Mouse (Mus musculus): ENCODE measurements around the gene Ptafr. TPM values are rescaled to one million over a fixed set of nuclear protein-coding genes. Genes with fewer than 3 reads are reported as not detected.
"Not testable (repeated sequence)": the region's sequence is repeated elsewhere in the genome, so short reads cannot be mapped to it uniquely, and the experiment has no call there.

Gene Ptafr
- polyA plus RNA-seq, 1 experiment from 2014 or later = 0.27 TPM

DNA sequence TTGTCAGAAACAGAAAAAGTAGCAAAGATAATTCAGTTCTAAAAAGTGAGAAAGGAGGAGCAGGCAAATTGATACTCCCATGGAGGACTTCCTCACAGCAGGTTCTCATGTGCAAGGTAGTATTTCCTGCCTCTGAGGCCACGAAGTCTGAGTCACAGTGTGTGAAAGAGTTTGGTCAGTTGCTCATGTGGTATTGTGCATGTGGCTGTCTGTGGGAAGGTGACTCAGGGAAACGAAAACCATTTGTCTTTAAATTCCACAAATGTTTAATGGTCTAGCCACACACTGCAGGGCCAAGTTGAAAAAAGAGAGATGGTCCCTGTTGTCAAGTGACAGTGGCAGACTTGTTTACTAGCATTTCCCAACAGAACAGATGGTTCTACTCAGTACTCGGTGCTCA, 24.6 kb downstream of the Ptafr start:
- Histone ChIP-seq H3K4me3 (no peak overlapping the region), H3K27me3 (replicated peaks) (no peaks in the 10 kb centered on the region), H3K4me2 (no peak overlapping the region), H3K9me3 (replicated peaks) (no peaks in the 10 kb centered on the region), H3K9ac (no peak overlapping the region), H3K4me1 (replicated peaks) (0 out of 2 replicates have a peak, but pooled peaks cover 5% of the 10 kb centered on the region), H3K36me3 (no peaks in the 10 kb centered on the region), H3K27ac (ENCODE audit: poor library complexity, severe bottlenecking) (no peak overlapping the region)
- WGBS = 72% methylated on average over 3 of the region's 3 CpGs
- ATAC-seq (ENCODE audit: insufficient number of reproducible peaks, low FRiP score) = no peak

DNA sequence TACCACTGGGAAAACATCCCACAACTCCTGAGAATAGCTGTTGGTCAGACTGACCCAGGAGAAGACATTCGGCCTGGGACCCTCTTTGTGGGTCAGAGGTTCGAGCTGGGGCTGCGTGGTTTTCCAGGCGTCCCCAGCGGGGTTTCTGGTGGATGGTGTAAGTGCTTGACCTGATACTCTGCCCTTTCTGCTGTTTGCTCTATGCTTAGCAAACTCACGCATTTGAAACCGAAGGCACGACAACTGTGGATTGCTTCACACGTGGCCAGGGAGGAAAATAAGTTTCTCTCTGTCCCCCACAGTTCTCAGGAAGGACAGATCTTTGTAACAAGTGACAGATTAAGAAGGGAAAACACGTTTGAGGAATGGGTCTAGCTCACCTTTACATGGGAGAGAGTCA, 26.8 kb downstream of the Ptafr start:
- WGBS = 84% methylated on average over 10 of the region's 10 CpGs
- no peak overlapping the region for H3K4me3 ChIP-seq
- H3K4me1 ChIP-seq (replicated peaks) = peaks cover 12% of the 10 kb centered on the region
- no peak overlapping the region for H3K27ac ChIP-seq (ENCODE audit: poor library complexity, severe bottlenecking)
- ATAC-seq (ENCODE audit: insufficient number of reproducible peaks, low FRiP score) = no peak
- H3K4me2 ChIP-seq = no peak overlapping the region
- H3K27me3 ChIP-seq (replicated peaks) = no peaks in the 10 kb centered on the region
- no peaks in the 10 kb centered on the region for H3K9me3 ChIP-seq (replicated peaks)
- H3K36me3 ChIP-seq = no peaks in the 10 kb centered on the region
- no peak overlapping the region for H3K9ac ChIP-seq

- 91% methylated on average over 9 of the region's 9 CpGs for WGBS
- H3K9ac ChIP-seq = no peak overlapping the region
- peaks cover 19% of the 10 kb centered on the region for H3K4me1 ChIP-seq (replicated peaks)
- no peak overlapping the region for H3K4me2 ChIP-seq
- peaks cover 2% of the 10 kb centered on the region; the same call in 1 of the 2 replicates for H3K27me3 ChIP-seq (replicated peaks)
- H3K9me3 ChIP-seq (replicated peaks) = no peaks in the 10 kb centered on the region
- ATAC-seq (ENCODE audit: insufficient number of reproducible peaks, low FRiP score) = no peak
- H3K27ac ChIP-seq (ENCODE audit: poor library complexity, severe bottlenecking) = no peak overlapping the region
- no peaks in the 10 kb centered on the region for H3K36me3 ChIP-seq
- no peak overlapping the region for H3K4me3 ChIP-seq
Observed at GRCm38 (mm10) chr4:132592958-132593357, 29.1 kb downstream of the Ptafr start.

- H3K4me1 ChIP-seq (replicated peaks) = peaks cover 19% of the 10 kb centered on the region
- 32% methylated on average over 4 of the region's 4 CpGs for WGBS
- no peak overlapping the region for H3K9ac ChIP-seq
- no peaks in the 10 kb centered on the region for H3K9me3 ChIP-seq (replicated peaks)
- H3K4me2 ChIP-seq = no peak overlapping the region
- H3K27ac ChIP-seq (ENCODE audit: poor library complexity, severe bottlenecking) = peak overlapping the region; percentile 0; the same call in 1 of the 2 replicates
- peaks cover 3% of the 10 kb centered on the region; the same call in 1 of the 2 replicates for H3K27me3 ChIP-seq (replicated peaks)
- peak; percentile 42; the same call in 1 of the 2 replicates for ATAC-seq (ENCODE audit: insufficient number of reproducible peaks, low FRiP score)
- no peak overlapping the region for H3K4me3 ChIP-seq
- H3K36me3 ChIP-seq = no peaks in the 10 kb centered on the region
Observed at GRCm38 (mm10) chr4:132594191-132594590, 30.3 kb downstream of the Ptafr start.

GRCm38 (mm10) chr4:132598861-132599260, 35.0 kb downstream of the Ptafr start:
- H3K36me3 ChIP-seq = no peaks in the 10 kb centered on the region
- peaks cover 3% of the 10 kb centered on the region; the same call in 1 of the 2 replicates for H3K27me3 ChIP-seq (replicated peaks)
- H3K9me3 ChIP-seq (replicated peaks) = no peaks in the 10 kb centered on the region
- peaks cover 13% of the 10 kb centered on the region for H3K4me1 ChIP-seq (replicated peaks)
- H3K4me3 ChIP-seq = no peak overlapping the region
- no peak overlapping the region for H3K27ac ChIP-seq (ENCODE audit: poor library complexity, severe bottlenecking)
- H3K4me2 ChIP-seq = no peak overlapping the region
- no peak for ATAC-seq (ENCODE audit: insufficient number of reproducible peaks, low FRiP score)
- H3K9ac ChIP-seq = no peak overlapping the region
- 89% methylated on average over 2 of the region's 2 CpGs for WGBS

DNA sequence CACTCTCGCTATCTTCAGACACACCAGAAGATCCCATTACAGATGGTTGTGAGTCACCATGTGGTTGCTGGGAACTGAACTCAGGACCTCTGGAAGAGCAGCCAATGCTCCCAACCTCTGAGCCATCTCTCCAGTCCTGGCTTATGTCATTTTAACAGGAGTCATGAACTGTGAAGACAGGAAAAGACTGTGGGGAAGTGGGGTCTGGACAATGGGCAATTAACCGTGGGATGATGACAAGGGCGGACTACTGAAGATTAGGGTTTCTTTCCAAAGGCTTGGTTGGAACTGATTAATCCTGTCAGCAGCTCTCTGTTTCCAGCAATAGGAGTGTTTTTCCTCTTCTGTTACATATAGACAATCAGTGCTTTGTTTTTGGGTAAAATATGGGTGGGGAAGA, 35.9 kb downstream of the Ptafr start:
- peak; percentile 53; the same call in 1 of the 2 replicates for ATAC-seq (ENCODE audit: insufficient number of reproducible peaks, low FRiP score)
- peaks cover 9% of the 10 kb centered on the region; the same call in 1 of the 2 replicates for H3K4me1 ChIP-seq (replicated peaks)
- WGBS = 54% methylated on average over 3 of the region's 3 CpGs
- no peaks in the 10 kb centered on the region for H3K9me3 ChIP-seq (replicated peaks)
- no peak overlapping the region for H3K4me3 ChIP-seq
- H3K36me3 ChIP-seq = no peaks in the 10 kb centered on the region
- no peak overlapping the region for H3K4me2 ChIP-seq
- H3K9ac ChIP-seq = no peak overlapping the region
- peaks cover 3% of the 10 kb centered on the region; the same call in 1 of the 2 replicates for H3K27me3 ChIP-seq (replicated peaks)
- no peak overlapping the region for H3K27ac ChIP-seq (ENCODE audit: poor library complexity, severe bottlenecking)

DNA sequence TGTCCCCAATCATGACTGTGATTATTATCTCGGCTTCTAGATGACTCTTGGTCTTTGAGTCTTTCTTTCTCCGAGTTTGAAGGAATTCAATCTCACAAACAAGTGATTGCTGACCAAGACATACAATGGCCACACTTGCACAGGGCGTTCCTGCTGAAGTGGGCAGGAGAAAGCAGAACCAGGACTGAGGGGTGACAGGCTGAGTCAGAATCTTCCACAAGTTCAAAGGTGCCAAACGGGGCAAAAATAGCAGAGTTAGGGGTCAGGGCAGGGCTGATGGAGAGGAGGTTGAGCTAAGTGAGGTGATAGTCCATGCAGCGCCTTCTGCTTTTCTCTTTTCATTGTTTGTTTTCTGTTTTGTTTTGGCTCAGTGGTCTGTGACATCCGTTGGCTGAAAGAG, 36.6 kb downstream of the Ptafr start:
- H3K27ac ChIP-seq (ENCODE audit: poor library complexity, severe bottlenecking) = no peak overlapping the region
- no peak overlapping the region for H3K9ac ChIP-seq
- no peaks in the 10 kb centered on the region for H3K36me3 ChIP-seq
- WGBS = 74% methylated on average over 6 of the region's 6 CpGs
- H3K4me1 ChIP-seq (replicated peaks) = peaks cover 8% of the 10 kb centered on the region; the same call in 1 of the 2 replicates
- no peaks in the 10 kb centered on the region for H3K9me3 ChIP-seq (replicated peaks)
- H3K27me3 ChIP-seq (replicated peaks) = peaks cover 3% of the 10 kb centered on the region; the same call in 1 of the 2 replicates
- ATAC-seq (ENCODE audit: insufficient number of reproducible peaks, low FRiP score) = no peak
- H3K4me3 ChIP-seq = no peak overlapping the region
- no peak overlapping the region for H3K4me2 ChIP-seq

- not testable (repeated sequence) for H3K27ac ChIP-seq (ENCODE audit: poor library complexity, severe bottlenecking); ATAC-seq (ENCODE audit: insufficient number of reproducible peaks, low FRiP score)
- WGBS = 74% methylated on average over 5 of the region's 5 CpGs
Observed at GRCm38 (mm10) chr4:132601242-132601641, 37.4 kb downstream of the Ptafr start.

DNA sequence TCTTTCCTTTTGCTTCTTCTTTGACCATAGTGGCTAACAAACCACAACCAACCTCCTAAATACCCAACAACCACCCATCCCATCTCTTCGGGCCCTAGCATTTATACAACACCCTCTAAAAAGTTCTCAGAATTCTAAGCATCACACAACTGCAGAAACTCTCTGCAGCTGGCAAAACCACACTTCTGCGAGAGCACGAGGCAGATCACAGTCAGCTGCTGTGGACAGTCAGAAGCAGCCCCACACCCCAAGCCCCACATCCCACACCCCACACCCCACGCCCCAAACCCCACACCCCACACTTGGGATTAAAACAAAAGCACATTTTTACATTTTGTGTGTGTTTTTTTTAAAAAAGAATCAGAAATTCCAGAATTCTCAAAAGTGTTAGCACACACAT, 39.6 kb downstream of the Ptafr start:
- WGBS = 80% methylated on average over 4 of the region's 4 CpGs
- no peak overlapping the region for H3K27ac ChIP-seq (ENCODE audit: poor library complexity, severe bottlenecking)
- ATAC-seq (ENCODE audit: insufficient number of reproducible peaks, low FRiP score) = no peak
- H3K4me3 ChIP-seq = no peak overlapping the region
- no peaks in the 10 kb centered on the region for H3K9me3 ChIP-seq (replicated peaks)
- H3K27me3 ChIP-seq (replicated peaks) = no peaks in the 10 kb centered on the region
- no peaks in the 10 kb centered on the region for H3K36me3 ChIP-seq
- H3K4me2 ChIP-seq = no peak overlapping the region
- H3K9ac ChIP-seq = no peak overlapping the region
- H3K4me1 ChIP-seq (replicated peaks) = peaks cover 13% of the 10 kb centered on the region

More at GRCm38 (mm10) chr4:132601242-132601641, 37.4 kb downstream of the Ptafr start:
- H3K4me3 ChIP-seq; H3K9me3 ChIP-seq (replicated peaks); H3K9ac ChIP-seq; H3K4me2 ChIP-seq; H3K4me1 ChIP-seq (replicated peaks); H3K27me3 ChIP-seq (replicated peaks); H3K36me3 ChIP-seq: not testable (repeated sequence)

DNA sequence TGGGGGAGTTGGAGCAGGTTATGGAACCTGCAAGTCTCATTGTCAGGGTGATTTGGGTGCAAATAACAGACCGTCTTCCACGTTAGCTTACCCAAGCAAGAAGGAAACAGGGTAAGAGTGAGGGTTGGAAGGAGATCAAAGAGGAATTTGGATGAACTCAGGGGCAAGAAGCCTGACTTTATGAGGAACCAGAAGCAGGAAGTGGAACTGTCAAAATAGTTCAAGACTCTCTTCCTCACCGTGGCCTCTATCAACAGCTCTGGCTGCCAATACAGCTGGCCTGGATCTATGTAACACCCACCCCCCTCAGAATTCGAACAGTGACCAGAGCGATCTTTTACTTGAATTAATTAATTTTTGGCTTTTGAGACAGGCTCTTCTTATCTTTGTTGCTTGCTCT, 41.9 kb downstream of the Ptafr start:
- Histone ChIP-seq H3K9me3 (replicated peaks) (no peaks in the 10 kb centered on the region), H3K4me3 (no peak overlapping the region), H3K4me2 (no peak overlapping the region), H3K27me3 (replicated peaks) (no peaks in the 10 kb centered on the region), H3K27ac (ENCODE audit: poor library complexity, severe bottlenecking) (no peak overlapping the region), H3K4me1 (replicated peaks) (peaks cover 16% of the 10 kb centered on the region), H3K9ac (no peak overlapping the region), H3K36me3 (no peaks in the 10 kb centered on the region)
- no peak for ATAC-seq (ENCODE audit: insufficient number of reproducible peaks, low FRiP score)
- 65% methylated on average over 5 of the region's 5 CpGs for WGBS

DNA sequence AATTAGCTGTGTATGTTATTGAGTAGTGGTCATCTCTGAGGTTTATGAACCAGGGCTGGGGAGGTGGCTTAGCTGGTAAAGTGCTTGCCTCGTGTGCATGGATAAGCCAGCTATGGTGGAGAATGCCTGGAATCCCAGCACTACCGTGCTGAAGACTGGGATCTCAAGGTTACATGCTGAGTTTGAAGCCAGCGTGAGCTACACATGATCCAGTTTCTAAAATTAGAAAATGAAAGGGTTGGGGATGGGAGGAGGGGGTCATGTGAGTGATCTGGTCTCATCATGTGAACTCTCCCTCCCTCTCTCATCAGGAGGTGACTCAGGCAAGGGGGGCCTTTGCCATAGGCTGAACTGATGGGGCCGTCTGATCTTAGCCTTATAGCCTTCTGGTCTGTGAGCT, 44.3 kb downstream of the Ptafr start:
- H3K27me3 ChIP-seq (replicated peaks) = 0 out of 2 replicates have a peak, but pooled peaks cover 4% of the 10 kb centered on the region
- H3K27ac ChIP-seq (ENCODE audit: poor library complexity, severe bottlenecking) = peak overlapping the region; percentile 74
- no peak overlapping the region for H3K4me2 ChIP-seq
- peaks cover 16% of the 10 kb centered on the region for H3K4me1 ChIP-seq (replicated peaks)
- H3K36me3 ChIP-seq = no peaks in the 10 kb centered on the region
- no peak overlapping the region for H3K4me3 ChIP-seq
- 27% methylated on average over 4 of the region's 4 CpGs for WGBS
- no peak overlapping the region for H3K9ac ChIP-seq
- ATAC-seq (ENCODE audit: insufficient number of reproducible peaks, low FRiP score) = peak; percentile 59
- H3K9me3 ChIP-seq (replicated peaks) = no peaks in the 10 kb centered on the region
